Mouse (Mus musculus) forebrain, embryonic 12.5 days (tissue): ENCODE measurements around the gene Xpnpep1. TPM values are rescaled to one million over a fixed set of nuclear protein-coding genes. Genes with fewer than 3 reads are reported as not detected.

Source experiments
- ATAC-seq: fragments of 200-750 bp; cut with Nextera tagmentation; 2 replicates; pipeline ENCODE4 v1.8.0; 2017; ENCODE audit warnings: moderate TSS enrichment; ENCODE audit not compliant: low FRiP score
- H3K27ac ChIP-seq: fragments of 300-500 bp; sonication (generic); 2 replicates; pipeline ENCODE4 v1.5.1; 2016; ENCODE audit warnings: mild to moderate bottlenecking
- H3K27me3 ChIP-seq: fragments of 300-500 bp; sonication (generic); 2 replicates; pipeline ENCODE4 v1.6.1; 2016; ENCODE audit warnings: mild to moderate bottlenecking
- H3K36me3 ChIP-seq: fragments of 300-500 bp; sonication (generic); replicated peaks from 2 replicates; pipeline ENCODE4 v1.6.1; 2016; ENCODE audit warnings: mild to moderate bottlenecking
- H3K4me1 ChIP-seq: fragments of 300-500 bp; sonication (generic); 2 replicates; pipeline ENCODE4 v1.6.1; 2016
- H3K4me2 ChIP-seq: fragments of 300-500 bp; sonication (generic); 2 replicates; pipeline ENCODE4 v1.6.1; 2016; ENCODE audit warnings: mild to moderate bottlenecking, moderate library complexity
- H3K4me3 ChIP-seq: fragments of 300-500 bp; sonication (generic); replicated peaks from 2 replicates; pipeline ENCODE4 v1.5.1; 2016; ENCODE audit warnings: mild to moderate bottlenecking
- H3K9ac ChIP-seq: fragments of 300-500 bp; sonication (generic); 2 replicates; pipeline ENCODE4 v1.6.1; 2016; ENCODE audit warnings: mild to moderate bottlenecking
- H3K9me3 ChIP-seq: fragments of 300-500 bp; sonication (generic); 2 replicates; pipeline ENCODE4 v1.6.1; 2016
- WGBS: fragments of 180-500 bp; shearing (Covaris S2); methylation state at CpG from one replicate; pipeline ENCODE4 v1.1.7; 2016; 5-methylcytosine and 5-hydroxymethylcytosine counted together
- polyA plus RNA-seq: library from polyadenylated mRNA; unstranded; fragments of >200 nt; fragmentation: Nextera tagmentation; extraction: Ambion mirVana; gene quantifications from 2 replicates; pipeline ENCODE4 v1.2.1, GENCODE M21; 2016

Xpnpep1 gene
- polyA plus RNA-seq, 1 experiment from 2014 or later: 140 TPM

GRCm38 (mm10) chr19:53062046-53062445 lies 22.0 kb upstream of the Xpnpep1 start:
- Histone ChIP-seq H3K9me3 (no peaks in the 10 kb centered on the region), H3K27me3 (no peaks in the 10 kb centered on the region), H3K36me3 (no peaks in the 10 kb centered on the region), H3K4me1 (no peaks in the 10 kb centered on the region), H3K4me3 (no peak overlapping the region), H3K9ac (no peak overlapping the region), H3K27ac (no peak overlapping the region), H3K4me2 (no peak overlapping the region)
- WGBS: 48% methylated on average over 3 of the region's 3 CpGs
- ATAC-seq: no peak

GRCm38 (mm10) chr19:53059344-53060111 lies 19.5 kb upstream of the Xpnpep1 start:
- no peaks in the 10 kb centered on the region for H3K9me3 ChIP-seq
- H3K27me3 ChIP-seq: no peaks in the 10 kb centered on the region
- H3K4me2 ChIP-seq: no peak overlapping the region
- no peaks in the 10 kb centered on the region for H3K4me1 ChIP-seq
- H3K27ac ChIP-seq: no peak overlapping the region
- no peak for ATAC-seq
- WGBS: 86% methylated on average over 16 of the region's 16 CpGs
- H3K4me3 ChIP-seq: no peak overlapping the region
- H3K9ac ChIP-seq: no peak overlapping the region
- no peaks in the 10 kb centered on the region for H3K36me3 ChIP-seq

GRCm38 (mm10) chr19:53058726-53059334 lies 18.8 kb upstream of the Xpnpep1 start:
- no peak overlapping the region for H3K4me3 ChIP-seq
- no peaks in the 10 kb centered on the region for H3K27me3 ChIP-seq
- H3K9ac ChIP-seq: no peak overlapping the region
- H3K27ac ChIP-seq: no peak overlapping the region
- no peaks in the 10 kb centered on the region for H3K36me3 ChIP-seq
- ATAC-seq: no peak
- H3K4me1 ChIP-seq: no peaks in the 10 kb centered on the region
- 90% methylated on average over 8 of the region's 8 CpGs for WGBS
- no peaks in the 10 kb centered on the region for H3K9me3 ChIP-seq
- H3K4me2 ChIP-seq: no peak overlapping the region

GRCm38 (mm10) chr19:53057980-53058725 lies 18.1 kb upstream of the Xpnpep1 start:
- no peaks in the 10 kb centered on the region for H3K9me3 ChIP-seq
- H3K4me3 ChIP-seq: no peak overlapping the region
- H3K4me2 ChIP-seq: no peak overlapping the region
- H3K27me3 ChIP-seq: no peaks in the 10 kb centered on the region
- H3K27ac ChIP-seq: no peak overlapping the region
- 90% methylated on average over 16 of the region's 16 CpGs for WGBS
- no peak for ATAC-seq
- no peak overlapping the region for H3K9ac ChIP-seq
- H3K4me1 ChIP-seq: no peaks in the 10 kb centered on the region
- no peaks in the 10 kb centered on the region for H3K36me3 ChIP-seq

GRCm38 (mm10) chr19:53053355-53053754 lies 13.3 kb upstream of the Xpnpep1 start:
- Histone ChIP-seq H3K27ac (no peak overlapping the region), H3K4me2 (no peak overlapping the region), H3K9ac (no peak overlapping the region), H3K27me3 (no peaks in the 10 kb centered on the region), H3K9me3 (no peaks in the 10 kb centered on the region), H3K4me1 (peaks cover 15% of the 10 kb centered on the region), H3K4me3 (no peak overlapping the region), H3K36me3 (no peaks in the 10 kb centered on the region)
- 94% methylated on average over 16 of the region's 16 CpGs for WGBS
- ATAC-seq: no peak

- WGBS: 18% methylated on average over 19 of the region's 19 CpGs
- Histone ChIP-seq H3K4me2 (peak overlapping the region; percentile 40), H3K9me3 (no peaks in the 10 kb centered on the region), H3K36me3 (no peaks in the 10 kb centered on the region), H3K4me1 (peaks cover 15% of the 10 kb centered on the region), H3K4me3 (no peak overlapping the region), H3K9ac (no peak overlapping the region), H3K27ac (no peak overlapping the region), H3K27me3 (no peaks in the 10 kb centered on the region)
- no peak for ATAC-seq
These were observed 12.1 kb upstream of the Xpnpep1 start for GRCm38 (mm10) chr19:53052031-53052670.

- Histone ChIP-seq H3K4me2 (no peak overlapping the region), H3K9me3 (no peaks in the 10 kb centered on the region), H3K9ac (no peak overlapping the region), H3K36me3 (no peaks in the 10 kb centered on the region), H3K27me3 (no peaks in the 10 kb centered on the region), H3K4me3 (no peak overlapping the region), H3K27ac (0 out of 2 replicates have a peak overlapping the region, but pooled peaks have one; percentile 19), H3K4me1 (peaks cover 15% of the 10 kb centered on the region)
- ATAC-seq: no peak
- WGBS: 69% methylated on average over 18 of the region's 18 CpGs
These were observed 11.4 kb upstream of the Xpnpep1 start for GRCm38 (mm10) chr19:53051288-53051985.

- H3K36me3 ChIP-seq: no peaks in the 10 kb centered on the region
- no peak overlapping the region for H3K27ac ChIP-seq
- H3K9ac ChIP-seq: no peak overlapping the region
- ATAC-seq: no peak
- no peaks in the 10 kb centered on the region for H3K27me3 ChIP-seq
- H3K4me3 ChIP-seq: no peak overlapping the region
- H3K4me1 ChIP-seq: peaks cover 15% of the 10 kb centered on the region
- 73% methylated on average over 3 of the region's 3 CpGs for WGBS
- H3K4me2 ChIP-seq: no peak overlapping the region
- H3K9me3 ChIP-seq: no peaks in the 10 kb centered on the region
These were observed 10.1 kb upstream of the Xpnpep1 start for GRCm38 (mm10) chr19:53050100-53050499.

GRCm38 (mm10) chr19:53047208-53047607 lies 7.2 kb upstream of the Xpnpep1 start:
- WGBS: 88% methylated on average over 5 of the region's 5 CpGs
- Histone ChIP-seq H3K4me1 (peaks cover 10% of the 10 kb centered on the region), H3K9me3 (no peaks in the 10 kb centered on the region), H3K27ac (no peak overlapping the region), H3K36me3 (no peaks in the 10 kb centered on the region), H3K4me3 (no peak overlapping the region), H3K4me2 (no peak overlapping the region), H3K9ac (no peak overlapping the region), H3K27me3 (no peaks in the 10 kb centered on the region)
- ATAC-seq: no peak

- Histone ChIP-seq H3K9ac (no peak overlapping the region), H3K27me3 (no peaks in the 10 kb centered on the region), H3K4me3 (no peak overlapping the region), H3K36me3 (no peaks in the 10 kb centered on the region), H3K9me3 (no peaks in the 10 kb centered on the region), H3K4me2 (no peak overlapping the region), H3K27ac (no peak overlapping the region), H3K4me1 (peaks cover 3% of the 10 kb centered on the region; the same call in 1 of the 2 replicates)
- 82% methylated on average over 13 of the region's 13 CpGs for WGBS
- no peak for ATAC-seq
These were observed 3.6 kb upstream of the Xpnpep1 start for GRCm38 (mm10) chr19:53043423-53044125.

- 81% methylated on average over 4 of the region's 4 CpGs for WGBS
These were observed 1.6 kb upstream of the Xpnpep1 start for GRCm38 (mm10) chr19:53041570-53041969.

More at GRCm38 (mm10) chr19:53041570-53041969, 1.6 kb upstream of the Xpnpep1 start:
- no peak overlapping the region for H3K4me2 ChIP-seq
- H3K27me3 ChIP-seq: no peaks in the 10 kb centered on the region
- H3K4me3 ChIP-seq: no peak overlapping the region
- no peaks in the 10 kb centered on the region for H3K36me3 ChIP-seq
- no peak for ATAC-seq
- peaks cover 14% of the 10 kb centered on the region for H3K4me1 ChIP-seq
- H3K9ac ChIP-seq: no peak overlapping the region
- H3K27ac ChIP-seq: no peak overlapping the region
- H3K9me3 ChIP-seq: no peaks in the 10 kb centered on the region
